Mouse (Mus musculus) common myeloid progenitor, adult 5-6 weeks (primary cell): ENCODE measurements at regions not wholly inside any gene's neighbourhood (a gene's known extent, or its start where the extent isn't known, plus 50 kb on each side); places are given as distances from the start of the nearest gene placed in this dataset.

ENCODE experiments used
- ATAC-seq: replicated peaks from 2 replicates; pipeline ENCODE4 v1.8.0; 2016; ENCODE audit warnings: low read depth, mild to moderate bottlenecking, moderate TSS enrichment, inconsistent platforms; ENCODE audit not compliant: poor library complexity, severe bottlenecking

GRCm38 (mm10) chr17:88389668-88390461, 50.6 kb upstream of the Foxn2 start:
- no peak for ATAC-seq
